Mouse (Mus musculus) spleen, adult 2 months (tissue): Measurements from ENCODE around the gene E130114P18Rik.

ENCODE experiments used
- CTCF ChIP-seq: fragments of 200-500 bp; IDR thresholded peaks from 2 replicates; pipeline ENCODE4 v1.5.1; 2011; ENCODE audit warnings: mild to moderate bottlenecking, inconsistent platforms; ENCODE audit not compliant: insufficient read depth, insufficient read length, insufficient replicate concordance; ENCODE audit errors: extremely low read depth
- POLR2A ChIP-seq: fragments of 200-500 bp; IDR thresholded peaks from 2 replicates; pipeline ENCODE4 v1.6.1; 2011; ENCODE audit warnings: low read depth, low read length, inconsistent platforms

DNA sequence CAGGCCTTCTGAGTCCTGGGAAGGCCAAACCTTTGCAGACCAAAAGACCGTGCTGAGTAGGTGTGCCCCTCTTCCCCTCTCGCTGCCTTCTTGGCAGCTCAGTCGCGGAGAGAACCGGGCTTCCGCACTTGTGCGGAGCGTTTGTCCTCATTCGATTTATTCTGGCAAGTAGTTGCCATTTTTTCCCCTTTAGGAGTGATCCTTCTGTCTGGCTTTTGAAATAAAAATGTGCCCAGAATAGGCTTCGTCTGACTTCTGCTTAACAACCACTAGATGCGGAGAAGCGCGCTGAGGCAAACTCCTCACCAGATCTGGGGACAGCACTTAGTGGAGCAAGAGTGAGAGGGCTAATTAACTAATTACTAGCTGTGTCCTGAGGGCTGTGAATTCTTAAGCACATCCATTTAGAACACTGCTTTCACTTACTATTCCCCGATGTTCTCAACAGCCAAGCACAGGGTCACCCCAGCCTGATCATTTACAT lies 19.9 kb downstream of the E130114P18Rik start:
- TF ChIP-seq POLR2A (no peak), CTCF (no peak)
